ENCODE assay signal across 18 mouse cellular contexts in the genomic region with DNA sequence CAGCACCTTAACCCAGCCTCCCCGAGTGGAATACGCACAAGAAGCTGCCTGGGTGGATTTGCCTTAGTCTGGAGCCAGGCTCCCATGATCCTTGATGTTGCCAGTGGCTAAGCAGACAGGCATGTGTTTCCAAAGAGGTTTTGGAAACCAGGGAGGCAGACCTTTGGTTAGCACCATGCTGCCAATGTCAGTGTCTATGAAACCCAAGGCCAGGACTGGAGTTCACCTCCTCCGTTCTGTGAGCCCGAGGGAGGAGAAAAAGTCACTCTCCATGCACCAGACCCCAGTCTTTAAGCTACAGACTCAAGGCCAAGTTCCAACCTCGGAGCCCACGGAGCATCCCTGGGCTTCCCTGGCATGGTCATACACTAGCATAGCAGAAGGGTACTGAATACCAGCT. TPM values are rescaled to one million over a fixed set of nuclear protein-coding genes. Genes with fewer than 3 reads are reported as not detected.
A peak's percentile ranks its signal among the peaks of the same experiment; 100 is the strongest.
DNase-seq lines count a peak whose midpoint lies in the region; ATAC-seq lines count a peak whose summit lies in the region.
"Had no signal": no experiment of that assay in that cellular context is flagged by ENCODE, and none has a peak within 500 bp of the region (broad histone marks: within the 10 kb centered on the region; RNA-seq: fewer than 3 reads in every experiment).

No protein-coding gene starts in this region.

- H3K36me3 ChIP-seq in lung, embryonic 15.5 days, result no peaks in the 10 kb centered on the region
- H3K36me3 ChIP-seq in limb, embryonic 12.5 days, result peaks cover under 1% of the 10 kb centered on the region; the same call in 1 of the 2 replicates
- H3K36me3 ChIP-seq in midbrain, embryonic 11.5 days (ENCODE audit: control insufficient read depth, insufficient read depth, low read length), result no peaks in the 10 kb centered on the region
- H3K36me3 ChIP-seq: embryonic facial prominence, embryonic 15.5 days; hindbrain, embryonic 12.5 days; hindbrain, embryonic 15.5 days had no signal

- no peak for ATAC-seq in lung, embryonic 15.5 days (ENCODE audit: borderline replicate concordance, extremely low read depth, low FRiP score, low TSS enrichment)
- ATAC-seq in limb, embryonic 12.5 days (ENCODE audit: insufficient number of reproducible peaks, insufficient read depth, low FRiP score, low TSS enrichment, low read depth), result no peak
- ATAC-seq in midbrain, embryonic 11.5 days (ENCODE audit: low FRiP score), result no peak
- ATAC-seq: CD4-positive, CD25-positive, alpha-beta regulatory T cell, adult 4 months; forebrain, embryonic 14.5 days; forebrain, postnatal 0 days; intestine, postnatal 0 days had no signal

- no peak overlapping the region for H3K4me3 ChIP-seq in lung, embryonic 15.5 days
- no peak overlapping the region for H3K4me3 ChIP-seq in limb, embryonic 12.5 days (replicated peaks)
- H3K4me3 ChIP-seq in midbrain, embryonic 11.5 days (ENCODE audit: low read depth, low read length), result no peak overlapping the region
- H3K4me3 ChIP-seq: embryonic facial prominence, embryonic 12.5 days; embryonic facial prominence, embryonic 15.5 days; hindbrain, embryonic 12.5 days; hindbrain, embryonic 15.5 days had no signal

- peak; percentile 32 for DNase-seq in adrenal gland, postnatal 10 days
- DNase-seq in adrenal gland, postnatal 25 days, result no peak
- DNase-seq in lung, postnatal 25 days (ENCODE audit: low spot score), result no peak
- no peak for DNase-seq in midbrain, embryonic 11.5 days (ENCODE audit: low spot score, missing footprints)
- DNase-seq: cerebellum, adult 11 months; cerebellum, adult 9-11 months; forebrain, postnatal 0 days had no signal

- no peaks in the 10 kb centered on the region for H3K9me3 ChIP-seq in lung, embryonic 15.5 days
- no peaks in the 10 kb centered on the region for H3K9me3 ChIP-seq in limb, embryonic 12.5 days
- no peaks in the 10 kb centered on the region for H3K9me3 ChIP-seq in midbrain, embryonic 11.5 days (ENCODE audit: control insufficient read depth, low read length)
- H3K9me3 ChIP-seq: embryonic facial prominence, embryonic 12.5 days; embryonic facial prominence, embryonic 15.5 days; hindbrain, embryonic 12.5 days; hindbrain, embryonic 15.5 days had no signal

- no peaks in the 10 kb centered on the region for H3K27me3 ChIP-seq in lung, embryonic 15.5 days
- no peaks in the 10 kb centered on the region for H3K27me3 ChIP-seq in limb, embryonic 12.5 days
- no peaks in the 10 kb centered on the region for H3K27me3 ChIP-seq in midbrain, embryonic 11.5 days (ENCODE audit: control insufficient read depth, insufficient read depth, low read length)
- H3K27me3 ChIP-seq: embryonic facial prominence, embryonic 12.5 days; embryonic facial prominence, embryonic 15.5 days; hindbrain, embryonic 12.5 days; hindbrain, embryonic 15.5 days had no signal

- no peak overlapping the region for H3K4me2 ChIP-seq in lung, embryonic 15.5 days
- no peak overlapping the region for H3K4me2 ChIP-seq in limb, embryonic 12.5 days
- H3K4me2 ChIP-seq in midbrain, embryonic 11.5 days, result no peak overlapping the region
- H3K4me2 ChIP-seq: embryonic facial prominence, embryonic 12.5 days; embryonic facial prominence, embryonic 15.5 days; heart, embryonic 11.5 days; hindbrain, embryonic 12.5 days; hindbrain, embryonic 15.5 days had no signal

- H3K27ac ChIP-seq in lung, embryonic 15.5 days, result 0 out of 2 replicates have a peak overlapping the region, but pooled peaks have one; percentile 11
- 0 out of 2 replicates have a peak overlapping the region, but pooled peaks have one; percentile 32 for H3K27ac ChIP-seq in limb, embryonic 12.5 days
- H3K27ac ChIP-seq in midbrain, embryonic 11.5 days (ENCODE audit: low read depth, low read length), result no peak overlapping the region
- H3K27ac ChIP-seq: embryonic facial prominence, embryonic 12.5 days; embryonic facial prominence, embryonic 15.5 days; hindbrain, embryonic 12.5 days; hindbrain, embryonic 15.5 days had no signal

- 89% methylated on average over 6 of the region's 6 CpGs for WGBS in lung, embryonic 15.5 days
- 90% methylated on average over 6 of the region's 6 CpGs for WGBS in limb, embryonic 12.5 days
- WGBS in midbrain, embryonic 11.5 days, result 89% methylated on average over 6 of the region's 6 CpGs

- peaks cover 22% of the 10 kb centered on the region; the same call in 1 of the 2 replicates for H3K4me1 ChIP-seq in lung, embryonic 15.5 days
- peaks cover 34% of the 10 kb centered on the region for H3K4me1 ChIP-seq in limb, embryonic 12.5 days (replicated peaks)
- H3K4me1 ChIP-seq in midbrain, embryonic 11.5 days (ENCODE audit: control insufficient read depth, insufficient read depth, low read length), result no peaks in the 10 kb centered on the region; the same call in 1 of the 2 replicates
- H3K4me1 ChIP-seq: hindbrain, embryonic 15.5 days had no signal

- H3K9ac ChIP-seq in lung, embryonic 15.5 days, result no peak overlapping the region
- no peak overlapping the region for H3K9ac ChIP-seq in limb, embryonic 12.5 days (replicated peaks)
- H3K9ac ChIP-seq in midbrain, embryonic 11.5 days (ENCODE audit: low read length), result no peak overlapping the region
- H3K9ac ChIP-seq: embryonic facial prominence, embryonic 12.5 days; embryonic facial prominence, embryonic 15.5 days; forebrain, postnatal 0 days; hindbrain, embryonic 12.5 days; hindbrain, embryonic 15.5 days had no signal

RNA-seq across cellular contexts. Expression of gene Itga9, which starts 15.2 kb away (rescaled TPM):
- total RNA-seq in adrenal gland, postnatal 10 days (2021), result 10 to 100 TPM; 41.6 to 56.8 TPM
- total RNA-seq in adrenal gland, postnatal 25 days (2021), result 70.2 and 81.0 TPM in 2 replicates
- polyA plus RNA-seq in lung, embryonic 15.5 days (2015; fragmentation: Nextera tagmentation; extraction: Ambion mirVana), result 23.4 and 23.8 TPM in 2 replicates
- 12.6 and 12.9 TPM in 2 replicates for polyA plus RNA-seq in limb, embryonic 12.5 days (2016; fragmentation: Nextera tagmentation; extraction: Ambion mirVana)
- polyA plus RNA-seq in midbrain, embryonic 11.5 days (2014; fragmentation: Nextera tagmentation; extraction: Ambion mirVana), result 4.0 and 5.4 TPM in 2 replicates
- polyA plus RNA-seq: C2C12 had no signal
